Mouse (Mus musculus) fat pad, adult 2 months (tissue): ENCODE measurements around the gene Cfap65.

Source experiments
- DNase-seq: peaks from one replicate; pipeline ENCODE4 v3.0.0-alpha.2; 2011; ENCODE audit warnings: low read depth, low spot score; ENCODE audit errors: extremely low read depth

The Cfap65 gene

DNA sequence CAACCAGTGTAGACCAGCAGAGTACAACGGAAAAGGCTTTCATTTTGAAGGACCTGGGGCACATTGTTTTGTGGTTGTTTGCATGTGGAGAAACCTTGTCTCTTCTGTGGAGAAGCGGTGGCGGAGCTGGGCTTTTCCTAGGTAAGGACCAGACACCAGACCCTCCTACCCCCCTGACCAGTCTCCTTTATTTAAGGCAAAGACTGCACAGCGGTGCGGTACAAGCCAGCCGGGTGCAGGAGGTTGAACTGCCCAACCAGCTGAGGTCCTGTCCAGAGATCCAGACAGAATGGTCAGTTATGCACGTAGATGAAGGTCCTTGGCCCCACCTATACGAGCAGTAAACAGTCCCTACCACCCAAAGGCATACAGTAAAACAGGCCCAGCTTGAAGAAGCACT lies 52.6 kb downstream of the Cfap65 start:
- DNase-seq: no peak

DNA sequence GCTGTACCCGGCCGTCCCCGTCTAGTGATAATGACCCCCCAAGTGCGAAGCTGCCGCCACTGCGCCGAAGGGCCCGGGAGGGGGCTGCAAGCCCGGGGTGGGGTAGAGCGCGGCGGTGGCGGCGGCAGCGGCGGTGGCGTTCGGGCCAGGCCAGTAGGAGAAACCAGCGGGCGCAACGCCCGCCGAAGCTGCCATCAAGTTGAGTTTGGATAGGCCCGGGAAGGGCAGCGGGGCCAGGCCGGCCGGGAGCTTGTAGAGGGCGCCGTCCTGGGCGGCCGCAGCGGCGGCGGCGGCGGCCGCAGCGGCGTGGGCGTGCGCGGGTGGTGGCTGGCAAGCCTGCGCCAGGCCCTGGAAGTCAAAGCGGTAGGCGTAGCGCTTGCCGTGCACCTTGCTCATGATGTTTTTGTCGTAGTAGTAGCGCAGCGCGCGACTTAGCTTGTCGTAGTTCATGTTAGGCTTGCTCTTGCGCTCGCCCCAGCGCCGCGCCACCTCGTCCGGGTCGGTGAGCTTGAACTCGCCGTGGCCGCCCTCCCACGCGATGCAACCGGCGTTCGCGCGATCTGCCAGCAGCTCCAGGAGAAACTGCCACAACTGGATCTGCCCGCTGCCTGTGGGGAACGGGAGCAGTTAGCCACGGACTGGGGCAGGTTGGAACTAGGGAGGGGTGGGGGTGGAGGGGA lies 53.2 kb downstream of the Cfap65 start:
- no peak for DNase-seq

DNA sequence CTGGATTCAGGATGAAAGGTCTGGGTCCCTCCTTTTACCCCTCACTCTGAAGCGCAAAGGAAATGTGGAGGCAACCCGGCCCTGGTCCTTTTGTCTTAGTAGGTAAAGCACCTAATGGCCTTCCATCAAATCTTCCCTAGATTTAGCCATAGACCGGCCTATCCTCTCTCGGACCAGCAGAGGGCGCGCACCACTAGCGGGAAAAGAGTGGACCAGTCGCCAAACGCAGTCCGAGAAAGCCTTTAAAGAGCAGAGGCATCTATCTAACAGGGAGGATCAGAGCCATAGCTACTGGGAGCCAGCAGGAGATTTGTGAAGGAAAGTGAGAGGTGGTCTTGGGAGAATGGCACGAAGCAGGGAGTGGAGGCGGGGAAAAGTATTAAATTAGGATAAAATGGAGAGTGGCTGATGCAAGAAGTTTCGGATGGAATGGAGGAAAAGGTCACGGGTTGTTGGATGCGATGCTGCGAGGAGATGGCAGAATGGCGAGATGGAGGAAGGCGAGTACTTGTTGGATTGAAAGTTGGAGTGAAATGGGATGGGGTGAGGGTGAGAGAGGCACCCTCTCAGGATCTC lies 54.5 kb downstream of the Cfap65 start:
- no peak for DNase-seq

DNA sequence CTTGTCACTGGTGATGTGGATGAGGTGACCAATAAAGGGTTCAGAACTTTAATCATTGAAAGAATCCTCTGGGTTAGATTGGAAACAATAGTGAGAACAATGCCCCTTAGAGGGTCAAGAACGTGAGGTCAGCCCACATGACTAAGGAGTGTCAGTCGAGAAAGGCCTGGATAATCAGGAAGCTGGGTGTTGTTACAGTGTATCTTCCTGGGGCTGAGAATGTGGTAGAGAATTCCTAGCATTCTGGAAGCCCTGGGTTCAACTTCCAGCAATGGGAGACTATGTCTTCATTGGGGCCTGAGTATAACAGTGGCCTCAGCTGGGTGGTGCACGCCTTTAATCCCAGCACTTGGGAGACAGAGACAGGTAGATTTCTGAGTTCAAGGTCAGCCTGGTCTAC lies 58.2 kb downstream of the Cfap65 start:
- no peak for DNase-seq

DNA sequence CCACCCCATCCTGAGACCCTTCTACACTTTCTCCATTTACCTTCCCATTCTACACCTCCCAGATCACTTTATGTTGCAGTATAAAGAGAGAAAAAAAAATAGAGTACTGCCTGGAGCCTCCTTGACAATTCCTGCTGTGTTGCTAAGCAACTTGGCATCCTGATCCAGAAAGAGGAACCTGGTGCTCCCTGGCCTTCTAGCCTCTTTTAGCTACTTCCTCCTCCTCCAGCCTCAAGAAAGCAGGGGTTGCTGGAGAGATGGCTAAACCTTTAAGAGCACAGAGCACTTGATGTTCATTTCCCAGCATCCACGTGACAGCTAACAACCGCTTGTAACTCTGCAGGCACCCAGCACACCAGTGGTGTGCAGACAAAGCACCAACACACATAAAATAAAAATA lies 63.2 kb downstream of the Cfap65 start:
- no peak for DNase-seq

DNA sequence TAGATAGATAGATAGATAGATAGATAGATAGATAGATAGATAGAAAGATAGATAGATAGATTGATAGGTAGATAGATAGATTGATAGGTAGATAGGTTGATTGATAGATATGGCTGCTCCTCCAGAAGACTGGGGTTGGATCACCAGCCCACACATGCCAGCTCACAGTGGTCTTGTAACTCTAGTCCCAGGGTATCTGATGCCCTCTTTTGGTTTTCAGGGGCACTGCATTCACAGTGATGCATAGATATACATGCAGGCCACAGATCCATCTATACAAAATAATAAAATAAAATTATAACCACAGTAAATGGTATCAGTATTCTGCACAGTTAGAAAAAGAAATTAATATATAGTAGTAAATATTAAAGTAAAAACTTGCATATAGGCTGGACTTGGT lies 73.6 kb downstream of the Cfap65 start:
- no peak for DNase-seq

DNA sequence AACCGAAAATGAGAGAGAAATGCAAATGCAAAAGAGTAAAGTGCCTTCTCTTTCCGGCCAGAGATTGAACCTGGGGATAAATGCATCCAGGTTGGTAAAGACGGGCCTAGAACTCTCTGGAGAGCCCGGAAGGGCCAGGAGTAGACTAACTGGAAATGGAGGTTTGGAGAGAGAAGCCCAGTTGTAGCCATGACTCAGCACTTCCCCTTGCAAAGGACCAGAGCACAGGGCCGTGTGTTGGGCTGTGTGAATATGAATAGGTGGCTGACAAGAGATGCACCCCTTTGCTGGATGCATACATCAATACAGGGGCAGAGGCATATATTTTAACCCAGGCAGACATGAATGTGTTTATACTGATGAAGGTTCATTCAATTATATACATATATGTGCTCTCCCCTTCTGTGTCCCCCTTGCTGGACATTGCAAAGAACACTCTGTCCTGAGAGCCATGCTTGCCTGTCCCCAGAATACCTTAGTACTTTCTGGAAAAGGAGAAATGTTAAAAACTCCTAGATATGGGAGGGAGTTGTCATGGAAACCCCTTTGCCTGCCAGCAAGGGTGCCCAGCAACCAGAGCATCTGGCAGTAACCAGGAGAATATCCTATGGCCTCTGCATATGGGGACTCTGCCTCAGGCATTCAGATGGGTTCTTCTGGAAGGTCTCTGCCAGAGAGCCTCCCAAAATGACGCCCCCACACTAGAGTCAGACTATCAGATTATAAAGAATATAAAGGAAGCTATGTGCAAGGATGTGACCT lies 76.0 kb downstream of the Cfap65 start:
- no peak for DNase-seq

DNA sequence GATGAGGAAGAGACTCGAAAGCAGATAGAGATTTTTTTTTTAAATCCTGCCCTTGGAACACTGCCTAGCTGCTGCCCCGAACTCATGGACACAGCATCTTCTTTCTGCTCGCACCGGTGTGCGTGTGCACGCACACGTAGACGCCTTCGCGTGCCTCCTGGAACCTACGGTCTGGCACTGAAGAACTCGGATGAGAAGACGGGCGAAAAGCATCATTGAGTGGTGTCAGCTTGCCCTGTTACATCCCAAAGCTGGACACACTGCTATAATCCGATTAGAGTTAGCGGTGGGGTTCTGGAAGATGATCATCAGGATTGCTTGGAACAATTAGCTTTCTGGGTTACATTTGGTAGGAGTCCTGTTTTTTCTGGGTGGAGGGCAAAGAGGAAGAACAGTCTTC lies 76.6 kb downstream of the Cfap65 start:
- no peak for DNase-seq

DNA sequence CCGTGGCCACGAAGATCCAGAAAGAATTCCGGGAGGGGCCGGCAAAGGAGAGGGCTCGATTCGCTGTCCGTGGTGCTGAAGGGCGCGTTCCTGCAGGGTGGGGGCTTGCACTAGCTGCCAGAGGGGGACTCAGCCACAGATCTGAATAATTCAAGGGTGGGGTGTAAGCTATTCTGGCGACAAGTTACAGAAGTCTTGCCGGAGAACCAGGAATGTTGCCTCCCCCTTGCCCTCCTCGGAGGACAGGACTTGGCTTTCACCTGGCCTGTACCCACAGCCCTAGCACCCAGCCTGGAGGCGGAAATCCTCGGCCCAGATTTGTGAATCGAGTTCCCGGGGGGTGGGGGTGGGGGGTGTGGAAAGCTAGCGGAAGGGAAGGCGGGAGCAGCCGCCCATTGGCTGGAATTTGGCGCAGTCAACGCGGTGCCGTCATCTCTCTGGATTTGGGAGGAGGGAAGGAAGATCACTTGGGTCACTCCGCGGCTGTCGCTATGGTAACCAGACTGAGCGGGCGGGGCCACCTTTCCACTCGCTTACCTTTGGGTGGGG lies 77.2 kb downstream of the Cfap65 start:
- no peak for DNase-seq

DNA sequence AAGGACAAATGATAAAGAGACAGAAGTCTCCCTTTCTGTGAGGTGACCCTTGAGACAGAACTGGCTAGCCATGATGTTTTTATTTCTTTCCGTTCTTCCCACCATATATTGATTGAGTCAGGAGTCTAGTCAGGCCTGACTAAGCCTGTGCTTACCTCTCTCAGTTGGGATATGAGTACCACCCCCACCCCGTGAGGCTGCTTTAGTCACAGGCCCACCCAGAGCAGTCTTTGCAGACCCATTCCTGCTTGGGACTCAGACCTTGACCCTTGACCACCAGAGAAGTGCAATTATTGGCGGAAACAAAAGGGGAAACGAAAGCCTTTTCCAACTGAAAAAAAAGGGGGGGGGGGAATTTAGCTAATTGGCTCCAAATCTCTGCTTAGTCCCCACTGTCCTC lies 77.7 kb downstream of the Cfap65 start:
- no peak for DNase-seq

DNA sequence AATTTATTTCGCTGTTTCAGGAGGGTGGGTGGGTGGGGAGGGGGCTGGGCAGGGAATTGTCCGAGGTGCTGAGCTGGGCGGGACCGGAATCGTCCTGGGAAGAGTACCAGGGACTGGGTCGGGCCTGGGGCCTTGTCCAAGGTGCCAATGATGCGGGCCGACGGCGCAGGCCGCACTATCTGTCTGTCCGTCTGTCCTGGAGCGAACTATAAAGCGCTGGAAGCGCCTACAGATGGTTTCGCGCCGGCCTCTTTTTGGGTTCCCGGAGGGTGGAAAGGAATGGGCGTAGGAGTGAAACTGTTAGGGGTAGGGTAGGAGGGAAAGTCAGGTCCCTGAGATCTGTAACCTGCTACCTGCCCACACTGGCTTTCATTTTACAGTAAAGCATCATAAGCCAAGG lies 78.2 kb downstream of the Cfap65 start:
- no peak for DNase-seq

DNA sequence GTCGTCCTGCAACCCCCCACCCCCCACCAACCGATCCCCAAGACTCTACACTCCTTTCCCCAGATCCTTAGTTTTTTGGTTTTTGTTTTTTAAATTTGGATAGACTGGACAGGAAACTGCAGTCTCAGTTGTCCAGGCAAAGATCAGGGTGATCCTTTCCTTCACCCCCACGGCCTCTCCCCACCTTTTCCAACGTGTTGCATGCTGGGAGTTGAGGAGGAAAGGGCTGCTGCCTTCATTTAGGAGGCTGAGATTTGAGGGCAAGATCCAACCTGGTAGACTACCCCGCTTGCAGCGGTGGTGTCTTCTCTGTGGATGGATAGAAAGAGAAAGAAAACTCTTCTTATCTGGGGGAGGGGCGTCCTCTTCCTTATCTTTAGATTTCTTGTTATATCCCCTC lies 78.6 kb downstream of the Cfap65 start:
- no peak for DNase-seq

DNA sequence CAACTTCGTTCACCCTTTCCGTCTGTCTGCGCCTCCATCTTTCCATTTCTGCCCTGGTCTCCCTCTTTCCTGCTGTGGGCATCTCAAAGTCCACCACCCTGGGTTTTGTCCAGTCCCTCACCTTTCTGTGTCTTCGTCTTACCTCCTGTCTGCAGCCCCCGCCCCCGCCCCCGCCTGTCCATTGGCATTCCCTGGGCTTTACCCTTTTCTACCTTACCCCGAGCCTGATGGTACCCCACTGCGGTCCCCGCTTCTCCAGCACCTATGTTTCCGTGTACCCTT lies 79.0 kb downstream of the Cfap65 start:
- DNase-seq: no peak

DNA sequence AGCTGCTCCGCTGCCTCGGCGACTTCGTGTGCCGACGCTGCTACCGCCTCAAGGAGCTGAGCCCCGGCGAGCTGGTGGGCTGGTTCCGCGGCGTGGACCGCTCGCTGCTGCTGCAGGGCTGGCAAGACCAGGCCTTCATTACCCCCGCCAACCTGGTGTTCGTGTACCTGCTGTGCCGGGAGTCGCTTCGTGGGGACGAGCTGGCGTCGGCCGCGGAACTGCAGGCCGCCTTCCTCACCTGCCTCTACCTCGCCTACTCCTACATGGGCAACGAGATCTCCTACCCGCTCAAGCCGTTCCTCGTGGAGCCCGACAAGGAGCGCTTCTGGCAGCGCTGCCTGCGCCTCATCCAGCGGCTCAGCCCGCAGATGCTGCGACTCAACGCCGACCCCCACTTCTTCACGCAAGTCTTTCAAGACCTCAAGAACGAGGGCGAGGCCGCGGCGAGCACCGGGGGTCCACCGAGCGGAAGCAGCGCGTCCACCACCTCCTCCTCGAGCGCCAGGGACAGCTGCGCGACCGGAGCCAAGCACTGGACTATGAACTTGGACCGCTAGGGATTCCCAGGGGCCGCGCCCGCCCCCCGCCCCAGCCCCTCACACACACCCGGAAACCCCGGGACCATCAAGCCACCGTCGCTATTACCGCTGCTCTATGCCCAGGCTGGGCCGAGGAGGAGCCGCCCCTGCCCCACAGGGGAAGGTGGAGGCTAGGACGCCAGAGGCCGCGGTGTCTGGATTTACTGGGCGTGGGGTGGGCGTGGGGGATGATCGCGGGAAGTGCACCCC lies 79.6 kb downstream of the Cfap65 start:
- DNase-seq: no peak

DNA sequence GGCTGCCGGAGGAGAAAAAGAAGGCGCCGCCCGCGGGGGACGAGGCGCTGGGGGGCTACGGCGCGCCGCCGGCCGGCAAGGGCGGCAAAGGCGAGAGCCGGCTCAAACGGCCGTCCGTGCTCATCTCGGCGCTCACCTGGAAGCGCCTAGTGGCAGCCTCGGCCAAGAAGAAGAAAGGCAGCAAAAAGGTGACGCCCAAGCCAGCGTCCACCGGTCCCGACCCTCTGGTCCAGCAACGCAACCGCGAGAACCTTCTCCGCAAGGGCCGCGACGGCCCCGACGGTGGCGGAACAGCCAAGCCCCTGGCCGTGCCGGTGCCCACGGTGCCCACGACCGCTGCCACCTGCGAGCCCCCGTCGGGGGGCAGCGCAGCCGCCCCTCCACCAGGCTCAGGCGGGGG lies 80.2 kb downstream of the Cfap65 start:
- DNase-seq: no peak

DNA sequence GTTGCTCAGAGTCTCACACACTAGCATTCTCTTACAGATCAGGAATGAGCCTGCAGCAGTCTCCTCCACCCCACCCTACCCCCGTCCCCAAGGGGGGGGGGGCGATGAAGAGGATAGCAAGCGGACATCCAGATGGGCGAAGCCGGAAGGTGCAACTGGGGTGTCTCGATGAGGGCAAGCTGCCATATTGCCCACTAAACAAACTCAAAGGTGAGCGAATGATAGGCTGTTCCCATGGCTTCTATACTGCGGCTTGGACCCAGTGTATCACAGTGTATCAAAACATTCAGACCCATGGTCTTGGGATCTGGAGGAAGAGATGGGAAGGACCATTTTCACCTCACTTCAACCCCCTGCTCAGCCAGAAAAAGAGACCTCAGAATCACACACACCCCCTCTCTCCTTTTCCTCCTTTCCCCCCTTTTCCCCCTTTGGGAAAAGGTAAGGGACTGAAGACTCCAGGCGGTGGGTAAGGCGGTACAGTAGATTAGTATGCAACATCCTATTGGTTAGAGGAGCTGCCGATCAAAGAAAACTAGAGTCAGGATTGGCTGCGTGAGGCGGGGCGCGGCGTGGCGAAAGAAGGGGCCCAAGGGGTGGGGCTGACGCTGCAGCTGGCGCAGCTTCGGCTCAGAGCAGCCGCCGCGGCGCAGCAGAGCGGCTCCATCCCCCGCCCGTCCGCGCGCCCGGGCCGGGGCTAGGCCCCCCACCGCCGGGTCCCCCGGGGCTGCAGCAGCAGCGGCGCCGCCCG lies 80.9 kb downstream of the Cfap65 start, which contains the start of gene Cdk5r2:
Gene Cdk5r2, plus strand, starts transcription at position 629 of the 751 bp plus-strand sequence.
- no peak for DNase-seq
